Mouse (Mus musculus) hindbrain, embryonic 14.5 days (tissue): ENCODE measurements around the gene Rab7b. TPM values are rescaled to one million over a fixed set of nuclear protein-coding genes. Genes with fewer than 3 reads are reported as not detected.

ENCODE experiments used
- ATAC-seq: fragments of 200-750 bp; cut with Nextera tagmentation; 2 replicates; pipeline ENCODE4 v1.8.0; 2017; ENCODE audit warnings: moderate number of reproducible peaks, mild to moderate bottlenecking, moderate TSS enrichment, moderate library complexity; ENCODE audit not compliant: low FRiP score
- DNase-seq: peaks from one replicate; pipeline ENCODE4 v3.0.0-alpha.2; 2015; ENCODE audit warnings: low spot score
- H3K27ac ChIP-seq: fragments of 300-500 bp; sonication (generic); 2 replicates; pipeline ENCODE4 v1.5.1; 2014; ENCODE audit warnings: mild to moderate bottlenecking, moderate library complexity
- H3K27me3 ChIP-seq: fragments of 300-500 bp; sonication (generic); 2 replicates; pipeline ENCODE4 v1.6.1; 2014; ENCODE audit warnings: mild to moderate bottlenecking, low read length, mixed read lengths; ENCODE audit not compliant: control insufficient read depth, insufficient read depth
- H3K36me3 ChIP-seq: fragments of 300-500 bp; sonication (generic); replicated peaks from 2 replicates; pipeline ENCODE4 v1.6.1; 2014; ENCODE audit not compliant: control insufficient read depth, insufficient read depth
- H3K4me1 ChIP-seq: fragments of 300-500 bp; sonication (generic); replicated peaks from 2 replicates; pipeline ENCODE4 v1.6.1; 2014; ENCODE audit warnings: antibody characterized with exemption, low read length, mixed read lengths; ENCODE audit not compliant: control insufficient read depth, insufficient read depth
- H3K4me2 ChIP-seq: fragments of 300-500 bp; sonication (generic); replicated peaks from 2 replicates; pipeline ENCODE4 v1.6.1; 2014; ENCODE audit warnings: mild to moderate bottlenecking, moderate library complexity
- H3K4me3 ChIP-seq: fragments of 300-500 bp; sonication (generic); replicated peaks from 2 replicates; pipeline ENCODE4 v1.5.1; 2014; ENCODE audit warnings: mild to moderate bottlenecking, low read length
- H3K9ac ChIP-seq: fragments of 300-500 bp; sonication (generic); 2 replicates; pipeline ENCODE4 v1.6.1; 2014
- H3K9me3 ChIP-seq: fragments of 300-500 bp; sonication (generic); 2 replicates; pipeline ENCODE4 v1.6.1; 2016; ENCODE audit warnings: low read length; ENCODE audit not compliant: control insufficient read depth
- WGBS: fragments of 180-500 bp; shearing (Covaris S2); extraction: QIAGEN DNeasy Blood & Tissue Kit; methylation state at CpG from one replicate; pipeline ENCODE4 v1.1.7; 2014; 5-methylcytosine and 5-hydroxymethylcytosine counted together
- polyA plus RNA-seq: library from polyadenylated mRNA; unstranded; fragments of >200 nt; fragmentation: Nextera tagmentation; extraction: Ambion mirVana; gene quantifications from 2 replicates; pipeline ENCODE4 v1.2.1, GENCODE M21; 2014

The Rab7b gene
- polyA plus RNA-seq, 1 experiment from 2014 or later = 1.1 TPM

DNA sequence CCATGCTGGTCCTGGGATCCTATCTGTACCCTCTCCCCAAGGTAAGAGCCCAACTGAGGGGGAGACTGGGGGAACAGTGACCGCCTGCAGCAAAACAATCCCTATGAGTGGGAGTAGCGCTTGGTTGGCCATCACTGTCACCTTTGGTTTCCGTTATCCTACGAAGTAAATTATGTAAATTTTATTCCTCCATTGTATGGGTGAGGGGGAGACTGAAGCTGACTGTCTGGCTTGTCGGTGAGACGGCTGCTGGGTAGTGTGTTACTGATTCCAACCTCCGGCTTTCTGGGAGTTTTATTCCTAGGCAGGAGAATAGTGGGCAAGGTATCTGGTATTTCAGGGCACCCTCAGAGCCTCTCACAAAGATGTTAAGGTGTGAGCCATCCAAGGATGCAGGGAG is 70.3 kb downstream of the Rab7b start:
- ATAC-seq (no peak), DNase-seq (no peak)
- H3K4me3 ChIP-seq = no peak overlapping the region
- H3K9me3 ChIP-seq = no peaks in the 10 kb centered on the region
- no peak overlapping the region for H3K27ac ChIP-seq
- no peak overlapping the region for H3K4me2 ChIP-seq
- no peaks in the 10 kb centered on the region for H3K4me1 ChIP-seq
- no peaks in the 10 kb centered on the region for H3K27me3 ChIP-seq
- H3K9ac ChIP-seq = no peak overlapping the region
- no peaks in the 10 kb centered on the region for H3K36me3 ChIP-seq
- WGBS = 29% methylated on average over 7 of the region's 7 CpGs

DNA sequence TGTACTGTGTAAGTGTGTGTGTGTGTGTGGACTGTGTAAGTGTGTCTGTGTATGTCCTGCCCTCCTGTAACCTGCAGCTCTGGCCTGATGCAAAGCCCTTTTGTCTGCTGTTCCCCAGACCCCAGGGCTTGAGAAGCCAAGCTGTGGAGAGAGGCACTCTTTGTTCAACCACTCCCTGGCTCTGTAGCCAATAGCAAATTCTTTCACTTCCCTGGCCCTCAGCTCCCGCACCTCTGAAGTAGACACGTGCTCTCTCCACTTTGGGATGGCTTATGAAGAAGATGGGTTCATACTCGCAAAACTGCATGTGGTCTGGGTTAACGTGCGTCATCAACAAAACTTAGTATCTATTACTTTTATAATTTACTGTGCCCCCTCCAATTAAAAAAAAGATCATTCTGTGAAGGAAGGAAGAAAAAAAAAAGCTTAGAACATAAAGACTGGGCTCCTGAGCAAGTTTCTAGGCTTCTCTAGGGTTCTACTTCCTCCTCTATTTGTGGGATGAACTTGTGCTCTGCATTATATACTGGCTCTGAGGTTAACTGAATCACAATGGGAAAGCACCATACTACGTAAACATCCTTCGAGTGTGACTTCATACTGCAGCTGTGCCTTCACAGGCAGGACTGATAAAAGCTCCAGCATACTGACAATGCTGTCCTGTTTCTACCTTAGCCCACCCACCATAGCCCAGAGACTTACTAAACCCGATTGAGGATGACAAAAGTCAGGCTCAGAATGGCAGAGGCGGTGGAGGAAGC is 71.4 kb downstream of the Rab7b start:
- no peaks in the 10 kb centered on the region for H3K9me3 ChIP-seq
- H3K27me3 ChIP-seq = no peaks in the 10 kb centered on the region
- DNase-seq = no peak
- H3K9ac ChIP-seq = no peak overlapping the region
- ATAC-seq = no peak
- no peak overlapping the region for H3K4me3 ChIP-seq
- no peak overlapping the region for H3K27ac ChIP-seq
- no peak overlapping the region for H3K4me2 ChIP-seq
- H3K36me3 ChIP-seq = no peaks in the 10 kb centered on the region
- WGBS = 68% methylated on average over 9 of the region's 9 CpGs
- H3K4me1 ChIP-seq = no peaks in the 10 kb centered on the region

DNA sequence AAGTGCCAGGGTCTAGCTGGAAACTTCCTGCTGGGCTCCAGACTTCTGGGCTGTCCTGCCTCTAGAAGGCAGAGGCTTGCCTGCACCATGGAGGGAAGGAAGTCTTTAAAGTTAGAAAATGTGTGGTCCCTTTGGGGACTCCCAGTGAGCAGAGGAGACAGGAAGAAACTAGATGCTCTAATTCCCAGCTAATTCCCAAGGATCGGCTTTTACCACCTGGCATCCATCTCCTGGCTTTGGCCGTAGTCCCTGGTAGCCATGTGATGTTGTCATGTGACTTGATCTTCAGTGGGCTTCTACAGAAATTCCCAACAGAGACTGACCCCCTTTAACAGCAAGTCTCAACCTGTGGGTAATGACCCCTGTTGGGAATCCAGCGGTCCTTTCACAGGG is 71.9 kb downstream of the Rab7b start:
- H3K9ac ChIP-seq = no peak overlapping the region
- no peak overlapping the region for H3K4me3 ChIP-seq
- DNase-seq = no peak
- ATAC-seq = no peak
- H3K27me3 ChIP-seq = no peaks in the 10 kb centered on the region
- H3K4me1 ChIP-seq = no peaks in the 10 kb centered on the region
- H3K4me2 ChIP-seq = no peak overlapping the region
- no peaks in the 10 kb centered on the region for H3K9me3 ChIP-seq
- H3K27ac ChIP-seq = no peak overlapping the region
- H3K36me3 ChIP-seq = no peaks in the 10 kb centered on the region
- 86% methylated on average over 3 of the region's 3 CpGs for WGBS

DNA sequence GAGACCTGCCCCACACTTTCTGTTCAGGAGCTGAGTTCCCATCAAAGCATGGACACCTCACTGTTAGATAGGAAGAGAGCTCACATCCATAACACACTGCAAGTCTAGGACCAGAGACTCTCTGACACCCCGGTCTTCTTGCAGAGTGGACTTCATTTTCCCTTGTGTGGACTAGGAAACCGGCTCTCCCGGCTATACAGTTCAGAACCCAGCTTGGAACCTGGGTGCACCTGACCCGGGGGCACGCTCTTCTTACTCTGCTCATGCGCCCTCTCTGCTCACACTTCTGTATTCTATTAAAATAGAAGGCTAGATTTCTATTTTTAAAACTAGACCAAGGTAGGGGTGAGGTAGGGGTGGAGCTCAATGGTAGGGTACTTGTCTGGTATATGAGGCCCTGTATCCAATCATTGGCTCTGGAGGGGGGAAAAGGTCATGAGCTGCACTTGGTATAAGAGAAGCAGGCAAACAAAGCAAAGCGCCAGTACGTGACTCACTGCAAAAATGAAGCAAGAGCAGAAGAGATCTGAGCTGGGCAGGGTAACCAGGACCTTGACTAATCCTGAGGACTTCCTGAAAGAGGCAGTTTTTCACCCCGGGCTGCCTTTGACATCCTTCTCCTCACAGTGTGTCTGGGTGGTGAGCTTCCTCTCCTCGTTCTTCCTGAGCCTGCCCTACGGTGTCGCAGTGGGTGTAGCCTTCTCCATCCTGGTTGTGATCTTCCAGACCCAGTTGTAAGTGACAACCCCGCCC is 72.8 kb downstream of the Rab7b start:
- no peaks in the 10 kb centered on the region for H3K9me3 ChIP-seq
- ATAC-seq (no peak), DNase-seq (no peak)
- no peak overlapping the region for H3K27ac ChIP-seq
- H3K27me3 ChIP-seq = no peaks in the 10 kb centered on the region
- 91% methylated on average over 13 of the region's 13 CpGs for WGBS
- no peaks in the 10 kb centered on the region for H3K4me1 ChIP-seq
- no peak overlapping the region for H3K4me2 ChIP-seq
- no peaks in the 10 kb centered on the region for H3K36me3 ChIP-seq
- no peak overlapping the region for H3K9ac ChIP-seq
- no peak overlapping the region for H3K4me3 ChIP-seq

- no peak overlapping the region for H3K9ac ChIP-seq
- no peak overlapping the region for H3K4me2 ChIP-seq
- H3K4me1 ChIP-seq = no peaks in the 10 kb centered on the region
- DNase-seq = no peak
- H3K27me3 ChIP-seq = no peaks in the 10 kb centered on the region
- no peaks in the 10 kb centered on the region for H3K9me3 ChIP-seq
- H3K4me3 ChIP-seq = no peak overlapping the region
- WGBS = 56% methylated on average over 9 of the region's 9 CpGs
- no peaks in the 10 kb centered on the region for H3K36me3 ChIP-seq
- no peak overlapping the region for H3K27ac ChIP-seq
- ATAC-seq = no peak
Measured at GRCm38 (mm10) chr1:131763683-131764082, 75.2 kb downstream of the Rab7b start.

- Histone ChIP-seq H3K4me1 (no peaks in the 10 kb centered on the region), H3K36me3 (no peaks in the 10 kb centered on the region), H3K27ac (no peak overlapping the region), H3K9me3 (no peaks in the 10 kb centered on the region), H3K4me2 (no peak overlapping the region), H3K4me3 (no peak overlapping the region), H3K27me3 (no peaks in the 10 kb centered on the region), H3K9ac (no peak overlapping the region)
- WGBS = 68% methylated on average over 8 of the region's 8 CpGs
- DNase-seq (no peak), ATAC-seq (no peak)
Measured at GRCm38 (mm10) chr1:131764581-131765338, 76.3 kb downstream of the Rab7b start.

Other genes starting within 250 kb of the Rab7b start
- 33.6 and 35.3 TPM in 2 replicates for gene Srgap2, start 161.3 kb upstream of the Rab7b start, polyA plus RNA-seq
- 0.91 and 1.4 TPM in 2 replicates for gene Fam72a, start 160.8 kb upstream of the Rab7b start, polyA plus RNA-seq
- not detected in 2 replicates for gene Avpr1b, start 89.5 kb upstream of the Rab7b start, polyA plus RNA-seq
- gene Ctse, start 50.4 kb upstream of the Rab7b start, polyA plus RNA-seq = 0.16 TPM in 1 of 2 replicates, not detected in the other
- 0.05 and 0.07 TPM in 2 replicates for gene Slc26a9, start 55.3 kb downstream of the Rab7b start, polyA plus RNA-seq
- 0.50 and 0.71 TPM in 2 replicates for gene Pm20d1, start 108.7 kb downstream of the Rab7b start, polyA plus RNA-seq
- gene Slc41a1, start 138.8 kb downstream of the Rab7b start, polyA plus RNA-seq = 14.3 and 17.3 TPM in 2 replicates
- gene Rab29, start 178.5 kb downstream of the Rab7b start, polyA plus RNA-seq = 6.9 and 7.0 TPM in 2 replicates
- 34.6 and 38.4 TPM in 2 replicates for gene Nucks1, start 221.8 kb downstream of the Rab7b start, polyA plus RNA-seq